Mouse (Mus musculus) C2C12 (cell line): ENCODE measurements at regions not wholly inside any gene's neighbourhood (a gene's known extent, or its start where the extent isn't known, plus 50 kb on each side); places are given as distances from the start of the nearest gene placed in this dataset.

Experiments
- H3K27me3 ChIP-seq: one replicate; pipeline ENCODE4 v1.6.1; 2011; ENCODE audit not compliant: control insufficient read depth, insufficient read depth, insufficient read length
- H3K36me3 ChIP-seq: one replicate; pipeline ENCODE4 v1.6.1; 2011; ENCODE audit not compliant: control insufficient read depth, insufficient read depth
- H3K4me3 ChIP-seq: one replicate; pipeline ENCODE4 v1.5.1; 2011; ENCODE audit warnings: mild to moderate bottlenecking, control low read depth; ENCODE audit not compliant: poor library complexity, insufficient read depth, severe bottlenecking
- H3K79me2 ChIP-seq: one replicate; pipeline ENCODE4 v1.6.1; 2011; ENCODE audit not compliant: control insufficient read depth, insufficient read depth
- H3K79me3 ChIP-seq: one replicate; pipeline ENCODE4 v1.6.1; 2011; ENCODE audit warnings: low read depth, control low read depth
- H3ac ChIP-seq: one replicate; pipeline ENCODE3; 2011; ENCODE audit warnings: low read depth; ENCODE audit not compliant: control insufficient read depth, insufficient read length
- CEBPB ChIP-seq: IDR thresholded peaks from one replicate; pipeline ENCODE4 v1.6.1; 2011; ENCODE audit warnings: low read depth, mild to moderate bottlenecking, control low read depth, moderate library complexity
- CTCF ChIP-seq: IDR thresholded peaks from one replicate; pipeline ENCODE4 v1.5.1; 2011; ENCODE audit not compliant: control insufficient read depth, insufficient read depth, insufficient read length
- FOSL1 ChIP-seq: IDR thresholded peaks from one replicate; pipeline ENCODE4 v1.8.0; 2011; ENCODE audit warnings: mild to moderate bottlenecking, low read length; ENCODE audit not compliant: poor library complexity, insufficient read depth, severe bottlenecking
- MAX ChIP-seq: IDR thresholded peaks from one replicate; pipeline ENCODE4 v1.6.1; 2011; ENCODE audit warnings: mild to moderate bottlenecking, control low read depth
- MYOD1 ChIP-seq: IDR thresholded peaks from one replicate; pipeline ENCODE4 v1.6.1; 2011; ENCODE audit warnings: low read depth; ENCODE audit not compliant: control insufficient read depth, insufficient read length
- MYOG ChIP-seq: IDR thresholded peaks from one replicate; pipeline ENCODE4 v1.6.1; 2011; ENCODE audit not compliant: control insufficient read depth, insufficient read length; ENCODE audit errors: extremely low read depth
- USF1 ChIP-seq: IDR thresholded peaks from one replicate; pipeline ENCODE4 v1.6.1; 2011; ENCODE audit warnings: low read depth, mild to moderate bottlenecking, control low read depth, moderate library complexity

GRCm38 (mm10) chr4:64874521-64874920 is 249.5 kb upstream of the Pappa start:
- Histone ChIP-seq H3K36me3 (no peaks in the 10 kb centered on the region), H3ac (no peak overlapping the region), H3K79me2 (no peaks in the 10 kb centered on the region), H3K4me3 (no peak overlapping the region), H3K27me3 (no peaks in the 10 kb centered on the region), H3K79me3 (no peaks in the 10 kb centered on the region)
- TF ChIP-seq CEBPB, result no peak
- TF ChIP-seq FOSL1, result no peak
- no peak for TF ChIP-seq MYOD1
- no peak for TF ChIP-seq MAX
- TF ChIP-seq USF1, result no peak
- no peak for TF ChIP-seq MYOG
- TF ChIP-seq CTCF, result no peak

DNA sequence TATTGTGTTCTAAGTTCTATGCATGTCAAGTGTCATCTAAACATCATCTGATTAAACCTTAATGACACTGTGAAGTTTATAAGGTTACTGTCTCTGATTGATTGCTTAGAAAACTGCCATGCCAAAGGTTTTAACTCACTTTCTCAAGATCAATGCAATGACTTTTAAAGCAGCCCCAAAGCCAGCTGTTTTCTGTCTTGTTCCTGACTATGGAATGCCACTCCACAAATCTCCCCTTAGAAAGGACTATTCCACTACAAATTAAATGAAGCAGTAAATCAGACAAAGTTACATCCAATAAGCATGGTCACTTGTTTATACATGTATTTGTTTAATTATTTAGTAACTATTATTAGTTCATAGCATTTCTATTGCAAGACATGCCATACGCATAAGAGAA is 247.1 kb upstream of the Pappa start:
- TF ChIP-seq USF1 (no peak), FOSL1 (no peak), MAX (no peak), CEBPB (no peak), MYOD1 (no peak), MYOG (no peak), CTCF (no peak)
- Histone ChIP-seq H3K36me3 (no peaks in the 10 kb centered on the region), H3K79me3 (no peaks in the 10 kb centered on the region), H3K27me3 (no peaks in the 10 kb centered on the region), H3K79me2 (no peaks in the 10 kb centered on the region), H3ac (no peak overlapping the region), H3K4me3 (no peak overlapping the region)

GRCm38 (mm10) chr4:64897935-64898334 is 226.0 kb upstream of the Pappa start:
- Histone ChIP-seq H3K4me3 (no peak overlapping the region), H3K79me3 (no peaks in the 10 kb centered on the region), H3K79me2 (no peaks in the 10 kb centered on the region), H3K36me3 (no peaks in the 10 kb centered on the region), H3K27me3 (no peaks in the 10 kb centered on the region), H3ac (no peak overlapping the region)
- TF ChIP-seq MAX, result no peak
- peak; percentile 81 for TF ChIP-seq CEBPB
- TF ChIP-seq USF1, result peak; percentile 41

DNA sequence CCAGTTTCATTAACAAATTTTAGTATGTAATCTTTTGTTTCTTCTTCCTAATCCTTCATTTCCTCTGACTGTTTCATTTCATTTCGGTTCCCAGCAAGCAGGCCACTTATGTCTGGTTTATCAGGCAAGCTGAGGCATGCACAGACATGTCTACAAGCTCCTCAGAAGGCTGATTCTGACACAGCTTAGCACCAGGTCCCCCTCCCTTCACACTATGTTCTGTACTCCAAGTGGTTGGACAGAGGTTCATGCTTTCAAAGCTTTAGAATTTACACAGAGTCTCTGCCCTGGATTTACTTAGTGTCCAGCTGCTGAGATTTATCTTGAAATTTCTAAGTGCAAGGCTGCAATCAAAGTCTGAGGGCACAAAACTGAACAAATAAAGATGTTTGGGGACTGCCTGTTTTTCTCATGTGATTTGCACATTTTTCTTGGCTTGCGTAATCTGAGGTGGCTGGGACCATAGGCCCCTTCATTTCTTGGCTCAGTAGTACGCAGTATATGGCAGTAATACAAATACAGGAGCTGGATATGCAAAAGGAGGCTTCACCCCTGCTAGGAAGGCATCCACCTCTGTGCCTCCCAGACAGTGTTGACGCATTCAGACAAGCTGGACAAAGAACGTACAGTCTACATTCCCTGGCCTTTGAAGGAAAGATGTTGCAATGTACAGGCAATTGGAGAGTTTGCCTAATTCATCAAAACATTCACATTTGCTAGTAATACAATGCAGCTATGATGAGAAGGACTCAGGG is 222.7 kb upstream of the Pappa start:
- H3K27me3 ChIP-seq, result no peaks in the 10 kb centered on the region
- TF ChIP-seq MYOG, result no peak
- no peak for TF ChIP-seq CTCF
- TF ChIP-seq USF1, result no peak
- TF ChIP-seq MYOD1, result no peak
- TF ChIP-seq MAX, result no peak
- TF ChIP-seq CEBPB, result peak; percentile 37
- H3K36me3 ChIP-seq, result no peaks in the 10 kb centered on the region
- H3K4me3 ChIP-seq, result no peak overlapping the region
- no peaks in the 10 kb centered on the region for H3K79me3 ChIP-seq
- H3K79me2 ChIP-seq, result no peaks in the 10 kb centered on the region
- no peak overlapping the region for H3ac ChIP-seq

DNA sequence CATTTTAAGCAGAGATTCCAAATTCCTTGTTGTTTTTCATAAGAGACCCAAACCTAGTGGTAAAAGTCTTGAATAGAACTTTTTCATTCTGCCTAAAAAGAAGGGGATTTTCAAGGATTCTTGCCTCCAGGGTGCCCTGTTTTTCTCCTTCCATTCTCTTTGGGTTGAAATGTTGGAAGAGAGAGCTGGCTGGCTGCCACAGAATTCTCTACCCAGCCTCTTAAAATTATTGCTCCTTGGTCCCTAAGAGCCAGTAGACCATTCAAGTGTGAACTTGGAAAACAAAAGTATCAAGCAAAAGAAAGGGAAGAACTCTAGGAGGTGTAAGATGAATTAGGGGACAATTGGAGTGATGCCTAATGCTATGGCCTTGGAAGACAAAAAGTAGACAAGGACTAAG is 200.2 kb upstream of the Pappa start:
- no peaks in the 10 kb centered on the region for H3K27me3 ChIP-seq
- no peaks in the 10 kb centered on the region for H3K79me2 ChIP-seq
- TF ChIP-seq FOSL1, result no peak
- no peak for TF ChIP-seq MAX
- TF ChIP-seq MYOG, result no peak
- TF ChIP-seq CEBPB, result no peak
- no peak for TF ChIP-seq CTCF
- no peak for TF ChIP-seq USF1
- H3K79me3 ChIP-seq, result no peaks in the 10 kb centered on the region
- no peak overlapping the region for H3K4me3 ChIP-seq
- no peaks in the 10 kb centered on the region for H3K36me3 ChIP-seq
- no peak overlapping the region for H3ac ChIP-seq

- Histone ChIP-seq H3K79me2 (no peaks in the 10 kb centered on the region), H3ac (no peak overlapping the region), H3K79me3 (no peaks in the 10 kb centered on the region), H3K36me3 (no peaks in the 10 kb centered on the region), H3K27me3 (no peaks in the 10 kb centered on the region), H3K4me3 (no peak overlapping the region)
- TF ChIP-seq USF1 (no peak), CEBPB (no peak), MYOD1 (no peak), MAX (no peak), FOSL1 (no peak), CTCF (no peak), MYOG (no peak)
Observed at GRCm38 (mm10) chr4:64928553-64928952, 195.4 kb upstream of the Pappa start.
